Mouse (Mus musculus): ENCODE results near the gene Scai.

GRCm38 (mm10) chr2:39224621-39225020, 34.1 kb upstream of the Scai start:
- TF ChIP-seq POLR2A (IDR thresholded peaks at IDR 0.05; ENCODE audit: low read depth, low read length) (no peak), CTCF (conservative IDR thresholded peaks at IDR 0.05; ENCODE audit: insufficient read depth, insufficient read length, low read depth, low read length) (no peak)

All from kidney, adult 2 months (tissue).